Mouse (Mus musculus): Measurements from ENCODE around the gene Jade1. TPM values are rescaled to one million over a fixed set of nuclear protein-coding genes. Genes with fewer than 3 reads are reported as not detected.

Jade1 gene
- polyA plus RNA-seq, 1 experiment from 2014 or later: 22.1 TPM

- Histone ChIP-seq H3K9me3 (ENCODE audit: control insufficient read depth, low read length) (no peaks in the 10 kb centered on the region), H3K9ac (ENCODE audit: low read depth, low read length) (no peak overlapping the region), H3K4me1 (ENCODE audit: control insufficient read depth, insufficient read depth, low read length) (peaks cover 38% of the 10 kb centered on the region; the same call in 1 of the 2 replicates), H3K27me3 (ENCODE audit: control insufficient read depth, insufficient read depth, low read length) (no peaks in the 10 kb centered on the region), H3K36me3 (ENCODE audit: control insufficient read depth, insufficient read depth, low read length) (0 out of 2 replicates have a peak, but pooled peaks cover 3% of the 10 kb centered on the region), H3K4me3 (ENCODE audit: low read length) (no peak overlapping the region), H3K4me2 (replicated peaks; ENCODE audit: low read depth, low read length) (peak overlapping the region; percentile 24), H3K27ac (ENCODE audit: low read depth, low read length) (peak overlapping the region; percentile 74)
- ATAC-seq (ENCODE audit: low FRiP score, low TSS enrichment): peak; percentile 24; the same call in 1 of the 2 replicates
- WGBS: 41% methylated on average over 14 of the region's 14 CpGs
These were observed 25.1 kb downstream of the Jade1 start for GRCm38 (mm10) chr3:41580401-41581323.

GRCm38 (mm10) chr3:41581436-41581835 is 25.9 kb downstream of the Jade1 start:
- peak overlapping the region; percentile 74 for H3K27ac ChIP-seq (ENCODE audit: low read depth, low read length)
- WGBS: 42% methylated on average over 8 of the region's 8 CpGs
- no peak overlapping the region for H3K4me3 ChIP-seq (ENCODE audit: low read length)
- peak; percentile 46; the same call in 1 of the 2 replicates for ATAC-seq (ENCODE audit: low FRiP score, low TSS enrichment)
- H3K9me3 ChIP-seq (ENCODE audit: control insufficient read depth, low read length): no peaks in the 10 kb centered on the region
- peaks cover 38% of the 10 kb centered on the region; the same call in 1 of the 2 replicates for H3K4me1 ChIP-seq (ENCODE audit: control insufficient read depth, insufficient read depth, low read length)
- no peaks in the 10 kb centered on the region for H3K27me3 ChIP-seq (ENCODE audit: control insufficient read depth, insufficient read depth, low read length)
- no peak overlapping the region for H3K9ac ChIP-seq (ENCODE audit: low read depth, low read length)
- H3K4me2 ChIP-seq (replicated peaks; ENCODE audit: low read depth, low read length): peak overlapping the region; percentile 24
- 0 out of 2 replicates have a peak, but pooled peaks cover 3% of the 10 kb centered on the region for H3K36me3 ChIP-seq (ENCODE audit: control insufficient read depth, insufficient read depth, low read length)

DNA sequence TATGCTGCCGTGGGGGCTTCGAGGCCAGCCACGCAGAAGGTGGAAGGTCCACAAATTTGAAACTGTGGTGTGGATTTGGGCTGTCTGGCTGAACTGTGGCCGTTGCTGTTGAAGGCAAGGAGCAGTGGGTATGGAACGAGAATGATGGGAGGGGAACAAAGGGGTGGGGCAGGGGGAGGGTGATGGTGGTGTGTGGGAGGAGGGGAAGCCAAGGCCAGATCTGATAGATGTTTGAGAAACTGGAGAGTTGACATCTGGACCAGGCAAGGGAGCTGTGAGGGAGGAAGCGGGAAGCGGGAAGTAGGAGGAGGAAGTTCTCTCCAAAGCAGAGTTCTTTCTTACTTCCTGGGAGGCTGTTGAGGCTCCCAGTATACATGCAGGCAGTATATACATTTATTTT is 26.7 kb downstream of the Jade1 start:
- H3K9me3 ChIP-seq (ENCODE audit: control insufficient read depth, low read length): no peaks in the 10 kb centered on the region
- H3K36me3 ChIP-seq (ENCODE audit: control insufficient read depth, insufficient read depth, low read length): 0 out of 2 replicates have a peak, but pooled peaks cover 3% of the 10 kb centered on the region
- ATAC-seq (ENCODE audit: low FRiP score, low TSS enrichment): no peak
- peak overlapping the region; percentile 74; the same call in 1 of the 2 replicates for H3K27ac ChIP-seq (ENCODE audit: low read depth, low read length)
- H3K27me3 ChIP-seq (ENCODE audit: control insufficient read depth, insufficient read depth, low read length): no peaks in the 10 kb centered on the region
- H3K9ac ChIP-seq (ENCODE audit: low read depth, low read length): no peak overlapping the region
- 56% methylated on average over 7 of the region's 7 CpGs for WGBS
- H3K4me3 ChIP-seq (ENCODE audit: low read length): no peak overlapping the region
- peaks cover 38% of the 10 kb centered on the region; the same call in 1 of the 2 replicates for H3K4me1 ChIP-seq (ENCODE audit: control insufficient read depth, insufficient read depth, low read length)
- H3K4me2 ChIP-seq (replicated peaks; ENCODE audit: low read depth, low read length): no peak overlapping the region

GRCm38 (mm10) chr3:41583092-41583491 is 27.6 kb downstream of the Jade1 start:
- 0 out of 2 replicates have a peak, but pooled peaks cover 3% of the 10 kb centered on the region for H3K36me3 ChIP-seq (ENCODE audit: control insufficient read depth, insufficient read depth, low read length)
- no peaks in the 10 kb centered on the region for H3K9me3 ChIP-seq (ENCODE audit: control insufficient read depth, low read length)
- H3K4me3 ChIP-seq (ENCODE audit: low read length): no peak overlapping the region
- no peak for ATAC-seq (ENCODE audit: low FRiP score, low TSS enrichment)
- H3K4me1 ChIP-seq (ENCODE audit: control insufficient read depth, insufficient read depth, low read length): peaks cover 36% of the 10 kb centered on the region; the same call in 1 of the 2 replicates
- no peak overlapping the region for H3K9ac ChIP-seq (ENCODE audit: low read depth, low read length)
- no peaks in the 10 kb centered on the region for H3K27me3 ChIP-seq (ENCODE audit: control insufficient read depth, insufficient read depth, low read length)
- no peak overlapping the region for H3K27ac ChIP-seq (ENCODE audit: low read depth, low read length)
- H3K4me2 ChIP-seq (replicated peaks; ENCODE audit: low read depth, low read length): no peak overlapping the region
- WGBS: 94% methylated on average over 14 of the region's 14 CpGs

DNA sequence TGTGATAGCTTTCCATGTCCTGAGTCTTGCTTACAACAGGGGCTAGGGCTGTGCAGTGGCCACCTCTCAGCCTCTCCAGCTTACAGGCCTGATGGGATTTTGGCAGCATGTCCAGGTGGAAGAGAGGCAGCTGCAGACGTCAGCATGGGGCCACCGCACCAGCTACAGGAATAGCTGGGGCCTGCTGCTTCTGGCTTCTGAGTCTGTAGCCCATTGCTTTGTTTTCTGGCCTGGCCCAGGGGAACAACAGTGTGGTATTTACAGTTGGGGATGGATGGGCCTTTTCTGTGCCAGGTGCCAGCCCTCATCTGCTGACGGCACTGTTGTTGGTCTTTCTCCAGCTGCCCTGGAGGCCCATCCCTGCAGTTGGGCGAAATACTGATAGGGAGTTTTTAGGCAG is 28.1 kb downstream of the Jade1 start:
- H3K9ac ChIP-seq (ENCODE audit: low read depth, low read length): no peak overlapping the region
- no peak overlapping the region for H3K4me3 ChIP-seq (ENCODE audit: low read length)
- no peak overlapping the region for H3K27ac ChIP-seq (ENCODE audit: low read depth, low read length)
- no peak overlapping the region for H3K4me2 ChIP-seq (replicated peaks; ENCODE audit: low read depth, low read length)
- no peaks in the 10 kb centered on the region for H3K27me3 ChIP-seq (ENCODE audit: control insufficient read depth, insufficient read depth, low read length)
- H3K9me3 ChIP-seq (ENCODE audit: control insufficient read depth, low read length): no peaks in the 10 kb centered on the region
- 81% methylated on average over 4 of the region's 4 CpGs for WGBS
- ATAC-seq (ENCODE audit: low FRiP score, low TSS enrichment): no peak
- H3K36me3 ChIP-seq (ENCODE audit: control insufficient read depth, insufficient read depth, low read length): 0 out of 2 replicates have a peak, but pooled peaks cover 3% of the 10 kb centered on the region
- H3K4me1 ChIP-seq (ENCODE audit: control insufficient read depth, insufficient read depth, low read length): peaks cover 30% of the 10 kb centered on the region; the same call in 1 of the 2 replicates

DNA sequence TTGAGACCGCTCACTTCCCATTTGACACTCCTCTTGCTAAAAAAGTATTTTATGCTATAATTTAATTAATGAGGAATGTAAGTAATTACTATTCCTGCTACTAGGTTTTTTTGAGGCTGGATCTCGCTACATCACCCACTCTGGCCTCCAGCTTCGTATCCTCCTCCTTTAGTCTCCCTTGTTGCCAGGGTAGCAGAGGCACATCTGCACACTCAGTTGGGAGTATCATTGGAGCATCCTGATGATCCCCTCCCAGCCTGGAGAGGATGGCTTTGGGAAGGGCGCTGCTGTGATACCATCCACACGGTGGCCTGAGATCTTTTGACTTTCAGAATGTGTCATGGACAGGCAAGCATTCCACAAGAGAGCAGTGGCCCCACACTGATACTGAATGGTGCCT is 30.0 kb downstream of the Jade1 start:
- peaks cover 24% of the 10 kb centered on the region; the same call in 1 of the 2 replicates for H3K4me1 ChIP-seq (ENCODE audit: control insufficient read depth, insufficient read depth, low read length)
- no peak overlapping the region for H3K9ac ChIP-seq (ENCODE audit: low read depth, low read length)
- H3K4me2 ChIP-seq (replicated peaks; ENCODE audit: low read depth, low read length): no peak overlapping the region
- H3K9me3 ChIP-seq (ENCODE audit: control insufficient read depth, low read length): no peaks in the 10 kb centered on the region
- no peak overlapping the region for H3K27ac ChIP-seq (ENCODE audit: low read depth, low read length)
- no peaks in the 10 kb centered on the region for H3K27me3 ChIP-seq (ENCODE audit: control insufficient read depth, insufficient read depth, low read length)
- ATAC-seq (ENCODE audit: low FRiP score, low TSS enrichment): no peak
- H3K36me3 ChIP-seq (ENCODE audit: control insufficient read depth, insufficient read depth, low read length): peaks cover 12% of the 10 kb centered on the region
- WGBS: 89% methylated on average over 5 of the region's 5 CpGs
- H3K4me3 ChIP-seq (ENCODE audit: low read length): no peak overlapping the region

DNA sequence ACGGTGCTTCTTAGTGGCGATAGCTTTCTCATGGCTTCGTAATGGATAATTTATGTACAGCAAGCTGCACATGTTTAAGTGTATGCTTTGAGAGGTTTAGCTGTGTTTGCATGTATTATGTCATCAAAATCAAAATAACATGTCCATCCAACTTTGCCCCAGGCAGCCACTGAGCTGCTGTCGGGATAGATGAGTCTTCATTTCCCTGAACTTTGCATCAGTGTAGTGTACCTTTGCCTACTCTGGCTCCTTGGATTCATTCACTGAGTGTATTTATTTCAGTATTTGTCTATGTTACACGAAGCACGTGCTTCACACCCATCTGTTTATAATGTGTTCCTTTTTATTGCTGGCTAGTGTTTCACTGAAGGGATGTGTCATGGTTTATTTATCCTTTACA is 30.8 kb downstream of the Jade1 start:
- no peak for ATAC-seq (ENCODE audit: low FRiP score, low TSS enrichment)
- H3K4me1 ChIP-seq (ENCODE audit: control insufficient read depth, insufficient read depth, low read length): peaks cover 17% of the 10 kb centered on the region; the same call in 1 of the 2 replicates

DNA sequence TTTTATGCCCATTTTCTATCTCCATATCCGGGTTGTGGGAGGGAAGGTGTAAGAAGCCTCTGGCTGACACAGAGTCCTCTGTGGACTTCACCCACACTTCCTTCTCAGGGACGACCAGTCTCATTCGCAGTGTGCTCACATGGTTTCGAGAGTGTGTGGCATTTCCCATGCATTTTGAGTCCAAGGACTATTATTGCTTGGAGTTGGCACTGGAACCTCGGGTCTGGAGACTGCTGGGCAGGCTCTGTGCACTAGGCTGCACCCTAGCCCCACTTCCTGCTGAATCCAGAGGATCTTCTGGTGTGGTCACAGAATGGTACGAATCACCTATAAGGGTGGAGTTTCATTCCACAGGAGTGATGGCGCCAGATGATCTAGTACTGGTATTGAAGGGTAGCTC is 31.4 kb downstream of the Jade1 start:
- WGBS: 81% methylated on average over 7 of the region's 7 CpGs

More for the DNA sequence above, 30.8 kb downstream of the Jade1 start:
- 63% methylated on average over 6 of the region's 6 CpGs for WGBS
- peaks cover 14% of the 10 kb centered on the region for H3K36me3 ChIP-seq (ENCODE audit: control insufficient read depth, insufficient read depth, low read length)
- no peaks in the 10 kb centered on the region for H3K27me3 ChIP-seq (ENCODE audit: control insufficient read depth, insufficient read depth, low read length)
- no peaks in the 10 kb centered on the region for H3K9me3 ChIP-seq (ENCODE audit: control insufficient read depth, low read length)
- no peak overlapping the region for H3K9ac ChIP-seq (ENCODE audit: low read depth, low read length)
- no peak overlapping the region for H3K4me2 ChIP-seq (replicated peaks; ENCODE audit: low read depth, low read length)
- no peak overlapping the region for H3K27ac ChIP-seq (ENCODE audit: low read depth, low read length)
- H3K4me3 ChIP-seq (ENCODE audit: low read length): no peak overlapping the region

DNA sequence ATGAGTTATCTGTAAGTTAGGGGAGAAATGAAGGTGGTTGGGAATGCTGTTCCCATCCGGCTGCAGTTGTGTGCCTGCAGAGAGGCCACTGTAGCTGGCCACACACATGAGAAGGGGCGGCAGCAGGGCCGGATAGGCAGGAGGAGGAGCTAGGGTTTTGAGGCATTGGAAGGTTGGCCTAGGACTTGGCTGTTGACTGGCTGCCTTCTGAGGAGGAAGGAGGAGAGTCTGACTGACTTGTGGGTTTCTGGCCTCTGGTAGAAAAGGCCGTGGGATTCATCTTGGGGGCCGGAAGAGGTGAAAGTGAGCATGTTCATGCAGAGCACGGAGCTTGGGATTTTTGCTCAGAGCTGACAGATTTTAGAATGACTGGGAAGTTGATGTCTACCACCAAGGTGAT is 32.1 kb downstream of the Jade1 start:
- 52% methylated on average over 6 of the region's 6 CpGs for WGBS
- Histone ChIP-seq H3K9me3 (ENCODE audit: control insufficient read depth, low read length) (no peaks in the 10 kb centered on the region), H3K27ac (ENCODE audit: low read depth, low read length) (no peak overlapping the region), H3K4me3 (ENCODE audit: low read length) (no peak overlapping the region), H3K4me2 (replicated peaks; ENCODE audit: low read depth, low read length) (no peak overlapping the region), H3K9ac (ENCODE audit: low read depth, low read length) (no peak overlapping the region), H3K4me1 (ENCODE audit: control insufficient read depth, insufficient read depth, low read length) (0 out of 2 replicates have a peak, but pooled peaks cover 4% of the 10 kb centered on the region), H3K27me3 (ENCODE audit: control insufficient read depth, insufficient read depth, low read length) (no peaks in the 10 kb centered on the region), H3K36me3 (ENCODE audit: control insufficient read depth, insufficient read depth, low read length) (peaks cover 25% of the 10 kb centered on the region)
- ATAC-seq (ENCODE audit: low FRiP score, low TSS enrichment): peak; percentile 26; the same call in 1 of the 2 replicates

More for the DNA sequence above, 31.4 kb downstream of the Jade1 start:
- H3K4me1 ChIP-seq (ENCODE audit: control insufficient read depth, insufficient read depth, low read length): peaks cover 11% of the 10 kb centered on the region; the same call in 1 of the 2 replicates
- H3K36me3 ChIP-seq (ENCODE audit: control insufficient read depth, insufficient read depth, low read length): peaks cover 20% of the 10 kb centered on the region
- H3K27ac ChIP-seq (ENCODE audit: low read depth, low read length): no peak overlapping the region
- H3K4me2 ChIP-seq (replicated peaks; ENCODE audit: low read depth, low read length): no peak overlapping the region
- no peak for ATAC-seq (ENCODE audit: low FRiP score, low TSS enrichment)
- H3K9ac ChIP-seq (ENCODE audit: low read depth, low read length): no peak overlapping the region
- no peaks in the 10 kb centered on the region for H3K9me3 ChIP-seq (ENCODE audit: control insufficient read depth, low read length)
- H3K27me3 ChIP-seq (ENCODE audit: control insufficient read depth, insufficient read depth, low read length): no peaks in the 10 kb centered on the region
- H3K4me3 ChIP-seq (ENCODE audit: low read length): no peak overlapping the region
